Comparison of ENCODE assay signal across 21 mouse cellular contexts in the genomic region with DNA sequence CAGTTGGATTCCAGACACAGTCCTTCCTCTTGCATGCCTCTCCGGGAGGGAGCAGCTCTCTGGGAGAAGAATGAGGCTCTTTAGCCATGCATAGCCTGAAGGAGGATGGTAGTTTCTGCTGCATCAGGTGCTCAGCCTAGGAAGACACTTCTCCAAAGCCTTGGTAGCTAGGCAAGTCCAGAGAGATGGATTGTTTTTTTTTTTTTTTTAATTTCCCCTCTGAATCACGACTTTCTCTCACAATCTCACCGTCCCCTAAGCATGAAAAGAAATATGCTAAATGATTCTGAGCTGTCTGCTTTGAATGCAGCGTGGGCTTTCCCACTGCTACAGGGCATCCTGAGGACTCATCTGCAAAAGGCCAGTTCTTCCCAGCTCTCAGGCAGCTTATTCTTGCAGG. TPM values are rescaled to one million over a fixed set of nuclear protein-coding genes. Genes with fewer than 3 reads are reported as not detected.
DNase-seq lines count a peak whose midpoint lies in the region; ATAC-seq and TF ChIP-seq lines count a peak whose summit lies in the region.
"Had no signal": no experiment of that assay in that cellular context is flagged by ENCODE, and none has a peak within 500 bp of the region (broad histone marks: within the 10 kb centered on the region; RNA-seq: fewer than 3 reads in every experiment).

No protein-coding gene starts in this region.

- H3K4me3 ChIP-seq in left cerebral cortex, adult 2 months: no peak overlapping the region
- H3K4me3 ChIP-seq in hindbrain, embryonic 12.5 days: no peak overlapping the region
- H3K4me3 ChIP-seq in midbrain, embryonic 11.5 days (ENCODE audit: low read depth, low read length): no peak overlapping the region
- no peak overlapping the region for H3K4me3 ChIP-seq in neural tube, embryonic 15.5 days (replicated peaks)
- H3K4me3 ChIP-seq in embryonic facial prominence, embryonic 10.5 days: no peak overlapping the region
- H3K4me3 ChIP-seq: kidney, embryonic 15.5 days; liver, embryonic 12.5 days had no signal

- H3K27me3 ChIP-seq in hindbrain, embryonic 12.5 days: no peaks in the 10 kb centered on the region
- no peaks in the 10 kb centered on the region for H3K27me3 ChIP-seq in midbrain, embryonic 11.5 days (ENCODE audit: control insufficient read depth, insufficient read depth, low read length)
- no peaks in the 10 kb centered on the region for H3K27me3 ChIP-seq in neural tube, embryonic 15.5 days (replicated peaks)
- H3K27me3 ChIP-seq in embryonic facial prominence, embryonic 10.5 days (replicated peaks; ENCODE audit: low read depth, poor library complexity, severe bottlenecking): no peaks in the 10 kb centered on the region
- H3K27me3 ChIP-seq: kidney, embryonic 15.5 days; liver, embryonic 12.5 days had no signal

- no peaks in the 10 kb centered on the region for H3K36me3 ChIP-seq in hindbrain, embryonic 12.5 days
- H3K36me3 ChIP-seq in midbrain, embryonic 11.5 days (ENCODE audit: control insufficient read depth, insufficient read depth, low read length): no peaks in the 10 kb centered on the region
- H3K36me3 ChIP-seq in neural tube, embryonic 15.5 days: 0 out of 2 replicates have a peak, but pooled peaks cover 10% of the 10 kb centered on the region
- H3K36me3 ChIP-seq in embryonic facial prominence, embryonic 10.5 days (replicated peaks): no peaks in the 10 kb centered on the region
- H3K36me3 ChIP-seq: kidney, embryonic 15.5 days; liver, embryonic 12.5 days had no signal

- no peak for TF ChIP-seq CTCF in left cerebral cortex, adult 2 months (IDR thresholded peaks at IDR 0.05)

- WGBS in hindbrain, embryonic 12.5 days: 24% methylated on average over 4 of the region's 4 CpGs
- 47% methylated on average over 4 of the region's 4 CpGs for WGBS in midbrain, embryonic 11.5 days
- WGBS in neural tube, embryonic 15.5 days: 29% methylated on average over 4 of the region's 4 CpGs
- 45% methylated on average over 4 of the region's 4 CpGs for WGBS in embryonic facial prominence, embryonic 10.5 days

- peaks cover 34% of the 10 kb centered on the region for H3K4me1 ChIP-seq in hindbrain, embryonic 12.5 days
- peaks cover 29% of the 10 kb centered on the region for H3K4me1 ChIP-seq in midbrain, embryonic 11.5 days (ENCODE audit: control insufficient read depth, insufficient read depth, low read length)
- H3K4me1 ChIP-seq in neural tube, embryonic 15.5 days: peaks cover 20% of the 10 kb centered on the region
- H3K4me1 ChIP-seq in embryonic facial prominence, embryonic 10.5 days: peaks cover 6% of the 10 kb centered on the region
- H3K4me1 ChIP-seq: liver, embryonic 12.5 days had no signal

- no peak overlapping the region for H3K4me2 ChIP-seq in hindbrain, embryonic 12.5 days (replicated peaks)
- no peak overlapping the region for H3K4me2 ChIP-seq in midbrain, embryonic 11.5 days
- H3K4me2 ChIP-seq in neural tube, embryonic 15.5 days: no peak overlapping the region
- H3K4me2 ChIP-seq: heart, embryonic 11.5 days; kidney, embryonic 15.5 days; liver, embryonic 12.5 days; lung, embryonic 14.5 days had no signal

- DNase-seq in left cerebral cortex, adult 2 months (ENCODE audit: extremely low spot score in 1 of 2, low spot score in 2 of 2): no peak
- no peak for DNase-seq in left cerebral cortex, adult 11 months (ENCODE audit: low spot score)
- DNase-seq in midbrain, embryonic 11.5 days (ENCODE audit: low spot score, missing footprints): no peak
- DNase-seq in embryonic facial prominence, embryonic 10.5 days (ENCODE audit: low spot score): no peak
- DNase-seq in kidney, postnatal 10 days: no peak
- DNase-seq: adrenal gland, postnatal 36 days; cerebellum, adult 9-10 months; gastrocnemius, postnatal 36 days; heart, postnatal 14 days; lung, embryonic 14.5 days; thymus, adult 2 months had no signal

- H3K9me3 ChIP-seq in hindbrain, embryonic 12.5 days (replicated peaks): no peaks in the 10 kb centered on the region
- no peaks in the 10 kb centered on the region for H3K9me3 ChIP-seq in midbrain, embryonic 11.5 days (ENCODE audit: control insufficient read depth, low read length)
- no peaks in the 10 kb centered on the region for H3K9me3 ChIP-seq in neural tube, embryonic 15.5 days (replicated peaks)
- H3K9me3 ChIP-seq in embryonic facial prominence, embryonic 10.5 days: no peaks in the 10 kb centered on the region
- H3K9me3 ChIP-seq: kidney, embryonic 15.5 days; liver, embryonic 12.5 days had no signal

- intact Hi-C loops in left cerebral cortex, adult 2 months (cut with DNase I): loop anchor here (1.0 kb wide), 1 partner anchor 40 kb away; no protein-coding TSS in a partner anchor

- no peak for ATAC-seq in hindbrain, embryonic 12.5 days (ENCODE audit: low FRiP score)
- no peak for ATAC-seq in midbrain, embryonic 11.5 days (ENCODE audit: low FRiP score)
- ATAC-seq in neural tube, embryonic 15.5 days (ENCODE audit: low FRiP score): no peak
- ATAC-seq: liver, embryonic 12.5 days had no signal

- no peak overlapping the region for H3K9ac ChIP-seq in hindbrain, embryonic 12.5 days
- H3K9ac ChIP-seq in midbrain, embryonic 11.5 days (ENCODE audit: low read length): no peak overlapping the region
- no peak overlapping the region for H3K9ac ChIP-seq in neural tube, embryonic 15.5 days (replicated peaks)
- H3K9ac ChIP-seq: kidney, embryonic 15.5 days; liver, embryonic 12.5 days; lung, embryonic 14.5 days had no signal

- 0 out of 2 replicates have a peak overlapping the region, but pooled peaks have one; percentile 50 for H3K27ac ChIP-seq in left cerebral cortex, adult 2 months
- peak overlapping the region; percentile 62 for H3K27ac ChIP-seq in hindbrain, embryonic 12.5 days
- peak overlapping the region; percentile 7; the same call in 1 of the 2 replicates for H3K27ac ChIP-seq in midbrain, embryonic 11.5 days (ENCODE audit: low read depth, low read length)
- peak overlapping the region; percentile 64 for H3K27ac ChIP-seq in neural tube, embryonic 15.5 days (replicated peaks)
- H3K27ac ChIP-seq in embryonic facial prominence, embryonic 10.5 days (replicated peaks): no peak overlapping the region
- H3K27ac ChIP-seq: kidney, embryonic 15.5 days; liver, embryonic 12.5 days; macrophage had no signal

RNA-seq across cellular contexts. Expression of gene Crtam, which starts 10.1 kb away (rescaled TPM):
- total RNA-seq in left cerebral cortex, adult 2 months (2021): under 1 TPM in 1 of 2 experiments, not detected in 1; 0.18 TPM
- polyA plus RNA-seq in hindbrain, embryonic 12.5 days (2016; fragmentation: Nextera tagmentation; extraction: Ambion mirVana): 0.18 and 0.30 TPM in 2 replicates
- polyA plus RNA-seq in midbrain, embryonic 11.5 days (2014; fragmentation: Nextera tagmentation; extraction: Ambion mirVana): 0.07 TPM in 1 of 2 replicates, not detected in the other
- 0.08 and 0.15 TPM in 2 replicates for polyA plus RNA-seq in neural tube, embryonic 15.5 days (2015; fragmentation: Nextera tagmentation; extraction: Ambion mirVana)
- polyA plus RNA-seq in embryonic facial prominence, embryonic 10.5 days (2016; fragmentation: Nextera tagmentation; extraction: Ambion mirVana): 0.05 and 0.09 TPM in 2 replicates
- total RNA-seq: adrenal gland, postnatal 36 days; gastrocnemius, postnatal 36 days had no signal
- polyA plus RNA-seq: macrophage; stomach, embryonic 14.5 days had no signal

RNA-seq across cellular contexts. Expression of gene Jhy, which starts 50.6 kb away (rescaled TPM):
- total RNA-seq in left cerebral cortex, adult 2 months (2021): under 1 TPM; 0.61 to 0.68 TPM
- polyA plus RNA-seq in hindbrain, embryonic 12.5 days (2016; fragmentation: Nextera tagmentation; extraction: Ambion mirVana): 2.0 and 3.1 TPM in 2 replicates
- polyA plus RNA-seq in midbrain, embryonic 11.5 days (2014; fragmentation: Nextera tagmentation; extraction: Ambion mirVana): 2.7 and 3.4 TPM in 2 replicates
- 1.3 TPM in 2 replicates for polyA plus RNA-seq in neural tube, embryonic 15.5 days (2015; fragmentation: Nextera tagmentation; extraction: Ambion mirVana)
- 0.05 and 0.28 TPM in 2 replicates for polyA plus RNA-seq in embryonic facial prominence, embryonic 10.5 days (2016; fragmentation: Nextera tagmentation; extraction: Ambion mirVana)
- total RNA-seq: adrenal gland, postnatal 36 days; ES-E14; gastrocnemius, postnatal 36 days; heart, postnatal 14 days; monocyte, adult 5-6 weeks; neutrophil, adult 5-6 weeks had no signal
- polyA plus RNA-seq: heart, embryonic 11.5 days; macrophage; thymus, adult 2 months had no signal
